Mouse (Mus musculus) testis, postnatal 10 days (tissue): ENCODE data around the gene Dis3l.
"Not testable (repeated sequence)": the region's sequence is repeated elsewhere in the genome, so short reads cannot be mapped to it uniquely, and the experiment has no call there.

Source experiments
- DNase-seq: peaks from one replicate; pipeline ENCODE4 v3.0.0; 2021; ENCODE audit warnings: low spot score

Gene Dis3l

DNA sequence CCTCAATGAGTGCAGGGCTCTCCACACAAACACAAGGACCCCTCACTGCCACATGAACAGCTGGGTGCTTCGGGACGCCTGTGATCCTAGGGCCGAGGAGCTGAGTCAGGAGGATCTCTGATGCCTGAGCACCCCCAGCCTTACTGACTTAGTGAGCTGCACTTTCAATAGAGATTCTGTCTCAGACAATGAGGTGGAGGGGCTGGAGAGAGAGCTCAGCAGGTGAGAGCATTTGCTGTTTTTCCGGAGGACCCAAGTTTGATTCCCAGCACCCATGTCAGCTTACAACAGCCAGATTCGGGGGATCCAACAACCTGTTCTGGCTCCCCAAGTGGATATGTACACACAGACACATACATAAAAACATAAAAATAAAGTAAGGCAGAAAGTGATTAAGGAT is 24.1 kb downstream of the Dis3l start:
- DNase-seq: no peak

DNA sequence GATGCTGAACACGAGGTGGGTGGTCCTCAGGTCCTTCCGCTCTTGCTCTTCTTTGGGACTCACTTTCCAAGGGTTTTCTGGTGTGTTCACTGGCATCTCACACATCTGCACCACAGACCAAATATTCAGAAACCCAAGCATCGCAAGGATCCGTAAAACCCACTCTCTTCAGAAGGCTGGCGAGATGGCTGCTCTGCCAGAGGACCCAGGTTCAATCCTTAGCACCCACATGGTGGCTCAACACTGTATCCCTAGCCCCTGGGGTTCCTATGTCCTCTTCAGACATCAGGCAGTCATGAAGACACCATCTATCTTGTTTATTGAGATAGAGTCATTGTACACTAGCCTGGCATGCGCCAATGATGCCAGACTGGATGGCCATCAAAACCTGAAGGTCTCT is 26.4 kb downstream of the Dis3l start:
- no peak for DNase-seq

DNA sequence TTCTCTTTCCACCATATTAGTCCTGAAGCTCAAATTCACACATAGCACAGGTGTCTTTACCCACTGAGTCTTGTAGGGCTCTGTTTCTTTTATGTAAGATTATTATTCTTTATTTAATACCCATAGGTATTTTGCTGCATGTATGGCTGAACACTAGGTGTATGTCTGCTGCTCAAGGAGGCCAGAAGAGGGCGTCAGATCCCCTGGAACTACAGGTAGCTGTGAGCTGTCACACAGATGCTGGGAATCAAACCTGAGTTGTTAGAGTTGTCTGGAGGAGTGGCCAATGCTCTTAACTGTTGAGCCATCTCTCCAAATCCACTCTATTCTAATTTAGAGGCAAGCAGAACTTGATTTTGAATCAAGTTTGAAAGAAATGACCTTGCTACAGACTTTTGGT is 29.0 kb downstream of the Dis3l start:
- DNase-seq: no peak

DNA sequence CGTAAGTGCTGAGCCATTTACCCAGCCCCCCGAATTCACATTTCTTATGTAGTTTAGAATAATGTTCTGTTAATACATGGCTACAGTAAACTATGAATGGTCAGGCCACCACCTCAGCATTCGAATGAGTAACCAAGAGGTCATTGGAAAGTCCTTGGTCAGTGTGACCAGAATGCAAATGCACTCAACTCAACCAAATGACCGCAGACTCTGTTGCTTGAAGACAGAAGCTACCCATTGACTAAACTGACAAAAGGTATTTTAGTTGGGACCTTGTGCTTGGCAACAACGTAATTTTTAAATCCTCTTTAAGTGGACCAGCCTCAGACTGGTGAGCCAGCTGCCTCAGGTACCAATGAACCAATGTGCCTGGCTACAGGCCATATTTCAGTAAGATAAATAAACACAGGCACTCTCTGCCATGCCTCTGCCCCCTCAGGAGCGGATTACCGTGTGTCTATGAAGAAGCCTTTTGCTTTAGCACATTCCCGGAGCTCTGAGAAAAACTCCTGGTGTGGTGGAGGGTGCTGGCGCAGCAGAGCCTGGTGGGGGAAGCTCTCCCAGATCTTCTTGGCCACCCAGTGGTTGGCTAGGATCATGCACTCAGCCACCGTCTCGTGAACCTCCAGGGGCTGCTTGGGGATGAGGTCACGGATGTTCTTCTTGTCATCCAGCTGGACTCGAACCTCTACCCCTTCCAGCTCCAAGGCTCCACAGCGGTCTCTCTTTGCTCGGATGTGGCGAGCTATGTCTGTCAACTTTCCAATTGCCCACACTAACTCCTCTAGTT is 29.9 kb downstream of the Dis3l start:
- no peak for DNase-seq

DNA sequence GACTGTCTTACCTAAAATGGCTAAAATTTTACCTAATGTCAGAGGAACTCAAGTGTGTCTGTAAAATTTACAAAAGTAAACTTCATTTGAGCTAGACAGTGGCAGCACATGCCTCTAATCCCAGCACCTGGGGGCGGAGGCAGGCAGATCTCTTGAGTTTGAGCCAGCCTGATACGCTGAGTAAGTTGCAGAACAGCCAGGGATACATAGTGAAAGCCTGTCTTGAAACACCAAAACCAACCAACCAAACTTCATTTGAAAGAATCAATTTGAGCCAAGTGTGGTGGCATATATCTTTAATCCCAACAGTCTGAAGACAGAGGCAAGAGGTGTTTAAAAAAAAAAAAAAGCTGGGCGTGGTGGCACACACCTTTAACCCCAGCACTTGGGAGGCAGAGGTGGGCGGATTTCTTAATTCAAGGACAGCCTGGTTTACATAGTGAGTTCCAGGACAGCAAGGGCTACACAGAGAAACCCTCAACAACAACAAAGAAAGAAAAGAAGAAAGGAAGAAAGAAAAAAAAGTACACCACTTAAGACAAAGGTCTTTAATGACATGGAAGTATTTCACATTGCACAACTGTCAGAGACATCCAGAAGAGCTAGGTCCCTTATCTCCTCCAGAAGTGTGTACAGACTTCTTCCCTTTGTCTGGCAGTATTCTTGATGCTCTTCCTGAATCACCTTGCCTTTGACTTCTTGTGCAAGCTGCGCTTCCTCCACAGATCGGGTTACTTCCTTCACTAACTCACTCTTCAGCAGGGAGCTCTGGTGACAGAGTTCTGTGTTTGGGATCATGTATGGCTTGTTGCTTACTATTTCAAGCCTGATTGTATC is 34.4 kb downstream of the Dis3l start:
- DNase-seq: no peak

DNA sequence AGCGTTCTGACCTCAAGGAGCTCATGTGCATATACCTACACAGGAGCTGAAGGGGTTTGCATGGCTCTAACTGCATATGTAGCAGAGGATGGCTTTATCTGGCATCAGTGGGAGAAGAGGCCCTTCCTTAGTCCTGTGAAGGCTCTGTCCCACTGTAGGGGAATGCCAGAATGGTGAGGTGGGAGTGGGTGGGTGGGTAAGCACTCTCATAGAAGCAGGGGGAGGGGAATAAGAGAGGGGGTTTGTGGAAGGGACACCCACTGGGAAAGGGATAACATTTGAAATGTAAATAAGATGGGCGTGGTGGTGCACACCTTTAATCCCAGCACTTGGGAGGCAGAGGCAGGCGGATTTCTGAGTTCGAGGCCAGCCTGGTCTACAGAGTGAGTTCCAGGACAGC is 38.0 kb downstream of the Dis3l start:
- not testable (repeated sequence) for DNase-seq

DNA sequence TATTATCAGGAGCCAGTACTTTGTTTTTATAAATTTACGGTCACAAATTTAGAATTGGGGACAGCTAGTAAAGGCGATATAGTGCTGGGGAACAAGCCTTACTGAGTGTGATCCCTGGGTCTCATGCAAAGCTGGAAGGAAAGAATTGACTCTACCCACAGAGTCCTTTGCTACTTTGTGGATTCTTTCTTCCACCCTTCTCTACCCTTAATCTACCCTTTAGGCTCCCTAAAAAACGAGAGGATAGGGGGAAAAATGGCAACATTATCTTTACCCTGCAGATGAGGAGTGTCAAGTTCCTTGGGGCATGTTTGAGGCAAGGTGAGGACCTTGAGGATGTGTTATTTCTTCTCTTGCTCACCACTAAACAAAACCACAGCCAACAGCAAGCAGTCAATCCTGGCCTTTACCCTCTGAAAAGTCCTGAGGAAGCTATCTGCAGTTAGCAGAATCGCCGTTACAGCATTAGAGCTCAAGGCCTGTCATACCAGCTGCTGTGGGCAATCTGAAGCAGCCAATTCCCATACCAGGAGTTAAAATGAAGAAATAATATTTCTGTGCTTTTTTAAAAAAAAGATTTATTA is 58.6 kb downstream of the Dis3l start:
- no peak for DNase-seq

DNA sequence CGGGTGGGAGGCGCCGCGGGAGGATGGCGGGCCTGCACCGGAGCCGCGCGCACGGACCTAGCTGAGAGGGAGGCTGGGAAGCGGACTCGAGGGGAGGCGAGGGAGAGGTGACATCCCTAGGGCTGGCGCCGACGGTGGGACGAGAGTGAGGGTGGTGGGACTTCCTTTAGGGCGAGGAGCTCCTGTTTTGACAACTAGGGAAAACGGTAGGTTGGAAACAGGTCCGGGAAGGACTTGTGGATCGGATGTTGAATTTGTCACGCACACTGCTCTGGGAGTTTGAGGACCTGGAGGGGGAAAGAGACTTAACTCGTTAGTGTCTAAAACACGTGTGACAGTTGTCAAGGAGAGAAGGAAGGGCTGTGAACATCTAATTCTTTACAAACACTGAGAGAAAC is 59.3 kb downstream of the Dis3l start:
- DNase-seq: no peak

DNA sequence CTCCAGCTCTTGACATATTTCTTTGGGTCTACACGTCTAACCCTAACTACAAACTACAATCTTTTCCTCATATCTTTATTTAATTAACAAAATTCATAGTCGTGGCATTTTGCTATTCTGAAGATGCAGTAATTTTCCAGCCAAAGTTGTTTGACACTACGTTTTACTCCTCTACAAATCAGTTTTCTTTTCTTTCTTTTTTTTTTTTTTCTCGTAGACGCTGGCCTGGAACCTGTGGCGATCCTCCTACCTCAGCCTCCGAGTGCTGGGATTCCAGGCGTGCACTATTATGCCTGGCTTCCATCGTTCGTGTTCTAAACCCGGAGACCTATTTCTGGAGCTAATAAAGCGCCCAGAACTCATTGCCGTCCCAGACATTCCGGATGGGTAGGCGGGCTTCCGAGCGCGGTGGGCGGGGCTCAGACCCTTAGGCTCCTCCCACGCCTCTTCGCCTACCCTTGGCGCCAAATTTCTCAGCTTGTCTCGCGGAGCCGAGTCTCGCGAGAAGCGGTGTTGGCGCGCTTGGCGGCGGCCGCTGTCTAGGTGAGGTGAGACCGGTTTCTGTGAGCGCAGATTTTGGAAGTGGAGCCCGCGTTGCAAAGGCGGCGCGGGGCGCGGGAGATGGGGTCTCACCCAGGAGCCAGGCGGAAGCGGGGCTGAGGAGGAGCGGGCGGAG is 59.8 kb downstream of the Dis3l start, which contains the start of gene Tipin:
Tipin (plus strand) TSS at position 477 of the 676 bp plus-strand sequence.
- DNase-seq: peak; percentile 98

DNA sequence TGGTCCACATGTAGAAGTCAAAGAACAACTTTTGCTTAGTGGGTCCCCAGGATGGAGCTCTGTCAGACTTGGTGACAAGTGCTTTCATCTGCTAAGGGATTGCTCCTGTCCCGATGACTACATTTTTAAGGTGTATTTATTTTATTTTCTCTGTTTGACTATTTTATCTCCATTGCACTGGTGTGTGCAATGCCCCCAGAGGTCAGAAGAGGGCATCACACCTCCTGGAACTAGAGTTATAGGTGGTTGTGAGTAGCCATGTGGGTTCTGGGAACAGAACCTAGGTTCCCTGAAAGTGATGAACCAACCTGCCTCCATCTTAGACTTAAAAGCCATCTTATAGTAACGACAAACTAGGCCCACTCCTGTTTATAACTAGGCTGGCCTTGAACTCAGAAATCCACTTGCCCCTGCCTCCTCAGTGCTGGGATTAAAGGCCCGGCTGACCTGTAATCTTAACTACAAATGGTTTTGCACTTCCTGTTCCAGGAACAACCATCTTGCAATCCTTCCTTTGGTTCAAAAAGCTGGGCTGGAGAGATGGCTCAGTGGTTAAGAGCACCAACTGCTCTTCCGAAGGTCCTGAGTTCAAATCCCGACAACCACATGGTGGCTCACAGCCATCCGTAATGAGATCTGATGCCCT is 62.3 kb downstream of the Dis3l start:
- DNase-seq: no peak

DNA sequence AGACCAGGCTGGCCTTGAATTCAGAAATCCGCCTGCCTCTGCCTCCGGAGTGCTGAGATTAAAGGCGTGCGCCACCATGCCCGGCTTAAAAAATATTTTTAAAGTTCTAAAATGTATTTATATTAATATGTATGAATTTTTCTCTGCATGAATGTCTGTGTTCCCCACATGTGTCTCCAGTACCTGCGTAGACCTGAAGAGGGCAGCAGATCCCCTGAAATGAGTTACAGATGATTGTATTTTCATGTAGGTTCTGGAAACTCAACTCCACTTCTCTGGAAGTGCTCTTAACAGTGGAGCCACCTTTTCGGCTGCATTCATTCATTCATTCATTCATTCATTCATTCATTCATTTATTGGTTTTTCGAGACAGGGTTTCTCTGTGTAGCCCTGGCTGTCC is 63.4 kb downstream of the Dis3l start:
- peak; percentile 81 for DNase-seq

DNA sequence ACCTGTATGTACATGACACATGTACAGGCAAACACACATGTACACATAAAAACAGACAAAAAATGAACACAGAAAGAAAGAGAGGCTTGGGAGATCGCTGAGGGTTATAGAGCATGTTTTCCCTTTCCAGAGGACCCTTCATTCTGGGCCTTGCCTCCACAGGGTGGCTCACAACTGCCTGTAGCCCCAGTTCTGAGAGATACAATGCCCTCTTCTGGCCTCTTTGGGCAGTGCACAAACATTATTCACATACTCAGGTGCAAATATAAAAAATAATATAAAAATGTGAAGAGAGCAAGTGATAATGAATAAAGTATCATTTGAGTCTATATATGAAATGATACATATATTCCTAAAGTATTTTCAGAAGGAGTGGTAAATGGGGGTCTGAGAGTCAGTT is 66.2 kb downstream of the Dis3l start:
- DNase-seq: no peak

DNA sequence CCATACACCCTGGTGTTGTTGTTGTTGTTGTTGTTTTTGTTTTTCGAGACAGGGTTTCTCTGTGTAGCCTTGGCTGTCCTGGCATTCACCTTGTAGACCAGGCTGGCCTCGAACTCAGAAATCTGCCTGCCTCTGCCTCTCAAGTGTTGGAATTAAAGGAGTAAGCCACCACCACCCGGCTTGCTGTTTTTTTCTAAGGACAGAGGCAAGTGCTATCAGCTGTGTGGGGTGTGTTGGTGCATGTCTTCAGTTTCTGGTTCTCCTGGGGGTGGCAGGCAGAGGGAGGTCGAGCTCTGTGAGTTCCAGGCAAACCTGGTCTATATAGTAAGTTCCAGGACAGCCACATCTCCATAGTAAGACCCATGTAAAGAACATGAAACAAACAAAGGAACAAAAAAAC is 66.8 kb downstream of the Dis3l start:
- no peak for DNase-seq

DNA sequence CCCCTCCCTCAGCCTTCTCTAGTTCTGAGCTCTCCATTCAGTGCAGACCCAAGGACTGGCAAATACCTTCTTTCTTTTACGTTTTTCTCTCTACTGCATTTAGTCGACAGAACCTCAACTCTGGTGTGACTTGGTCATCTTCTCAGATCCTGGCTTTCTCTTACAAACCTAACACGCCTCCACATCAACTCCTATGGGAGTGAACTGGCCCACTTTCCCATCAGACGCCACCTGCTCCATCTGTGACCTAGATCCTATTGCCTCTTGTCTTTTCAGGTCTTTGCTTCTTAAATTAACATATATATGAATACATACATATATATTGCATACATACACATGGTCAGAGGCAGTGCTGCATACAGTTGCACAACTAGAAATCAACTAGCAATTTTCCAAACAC is 67.3 kb downstream of the Dis3l start:
- DNase-seq: no peak

DNA sequence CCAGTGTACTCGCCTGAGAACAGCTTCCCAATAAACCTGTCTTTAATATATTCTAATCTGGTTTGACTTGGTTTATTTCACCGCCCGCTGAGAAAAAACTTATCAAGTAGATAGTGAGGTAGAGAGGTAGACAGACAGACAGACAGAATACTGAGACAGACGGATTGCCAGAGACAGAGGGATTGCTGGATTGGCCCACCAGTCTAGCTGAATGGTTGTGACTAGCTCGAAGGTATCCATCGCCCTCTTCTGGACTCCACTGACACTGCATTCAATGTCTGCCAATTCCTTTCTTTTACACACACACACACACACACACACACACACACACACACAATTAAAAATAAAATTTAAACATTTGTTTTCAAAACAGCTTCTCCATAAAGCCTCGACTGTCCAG is 68.5 kb downstream of the Dis3l start:
- DNase-seq: peak; percentile 63

DNA sequence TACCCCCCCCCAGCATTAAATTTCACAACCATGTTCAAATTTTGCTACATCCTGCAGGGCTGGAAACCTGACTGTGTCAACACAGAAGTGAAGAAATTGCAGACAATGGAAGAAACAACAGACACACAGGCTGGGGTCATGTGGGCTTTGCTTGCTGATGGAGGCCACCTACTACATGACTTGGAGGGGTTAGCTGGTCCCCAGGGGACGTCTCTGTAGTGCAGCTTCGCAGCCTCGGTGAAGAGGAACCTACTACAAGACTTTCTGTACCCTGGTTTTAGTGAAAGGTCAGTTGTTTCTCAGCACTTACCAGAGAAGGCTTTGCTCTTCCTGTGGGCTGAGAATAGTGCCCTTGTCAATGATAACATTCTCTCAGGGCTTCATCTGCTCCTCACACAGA is 69.8 kb downstream of the Dis3l start:
- no peak for DNase-seq

DNA sequence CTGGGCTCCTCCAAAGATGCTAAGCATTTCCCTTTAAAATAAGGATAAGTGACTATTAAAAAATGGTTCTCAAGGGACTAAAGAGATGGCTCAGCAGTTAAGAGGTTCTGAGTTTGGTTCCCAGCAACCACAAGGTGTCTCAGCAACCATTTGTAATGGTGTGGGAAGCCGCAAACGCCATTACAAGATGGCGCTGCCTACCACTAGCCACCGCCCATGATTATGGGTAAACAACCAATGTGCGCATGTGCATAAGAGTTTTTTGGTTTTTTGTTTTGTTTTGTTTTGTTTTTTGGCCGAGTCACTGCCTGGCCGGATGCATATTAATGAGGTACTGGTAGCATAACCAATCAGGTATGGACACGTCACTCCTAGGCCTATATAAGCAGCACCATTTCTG is 72.3 kb downstream of the Dis3l start:
- not testable (repeated sequence) for DNase-seq

DNA sequence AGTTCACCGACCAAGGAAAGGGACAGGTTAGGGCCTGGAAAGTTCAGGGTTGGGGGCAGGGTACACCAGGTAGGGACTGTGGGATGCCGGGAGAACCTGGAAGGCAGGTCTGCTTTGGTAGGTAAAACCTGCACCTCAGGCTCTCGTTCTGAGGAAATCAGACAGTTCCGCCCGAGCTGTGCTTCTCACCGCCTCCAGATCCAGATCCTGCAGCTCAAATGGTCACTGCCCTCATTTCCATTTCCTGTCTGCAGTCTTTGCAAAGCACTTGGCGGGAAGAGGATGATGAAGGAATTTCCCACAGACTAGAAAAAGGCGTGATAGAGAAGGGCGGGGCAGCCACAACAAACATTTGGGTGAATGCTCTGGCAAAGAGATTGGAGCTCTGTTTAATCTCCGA is 72.9 kb downstream of the Dis3l start:
- no peak for DNase-seq

DNA sequence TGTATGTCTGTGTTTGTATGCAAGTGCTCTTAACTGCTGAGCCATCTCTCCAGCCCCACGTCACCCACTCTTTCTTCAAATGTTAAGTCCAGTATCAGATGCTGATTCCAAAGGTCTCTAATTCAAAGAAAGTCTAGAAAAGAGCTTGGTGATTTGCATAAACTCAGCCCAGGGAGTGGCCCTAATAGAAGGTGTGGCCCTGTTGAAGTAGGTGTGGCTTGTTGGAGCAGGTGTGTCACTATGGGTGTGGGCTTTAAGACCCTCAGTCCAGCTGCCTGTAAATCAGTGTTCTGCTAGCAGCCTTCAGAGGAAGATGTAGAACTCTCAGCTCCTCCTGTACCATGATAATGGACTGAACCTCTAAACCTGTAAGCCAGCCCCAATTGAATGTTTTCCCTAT is 73.9 kb downstream of the Dis3l start:
- no peak for DNase-seq

DNA sequence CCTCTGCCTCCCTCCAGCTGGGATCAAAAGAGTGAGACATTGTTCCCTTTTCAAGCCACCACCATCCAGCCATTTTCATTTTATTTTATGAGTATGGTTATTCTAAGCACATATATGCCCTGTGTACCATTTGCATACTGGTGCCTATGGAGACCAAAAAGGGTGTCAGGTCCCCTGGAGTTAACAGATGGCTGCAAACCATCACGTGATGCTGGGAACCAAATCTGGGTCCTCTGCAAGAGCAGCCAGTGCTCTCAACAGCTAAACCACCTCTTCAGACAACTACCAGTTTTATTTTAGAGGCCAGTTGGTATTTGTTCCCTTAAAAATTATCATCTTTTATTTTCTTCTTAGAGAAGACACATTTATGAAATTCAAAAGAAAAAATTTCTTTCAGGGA is 76.3 kb downstream of the Dis3l start:
- DNase-seq: no peak

DNA sequence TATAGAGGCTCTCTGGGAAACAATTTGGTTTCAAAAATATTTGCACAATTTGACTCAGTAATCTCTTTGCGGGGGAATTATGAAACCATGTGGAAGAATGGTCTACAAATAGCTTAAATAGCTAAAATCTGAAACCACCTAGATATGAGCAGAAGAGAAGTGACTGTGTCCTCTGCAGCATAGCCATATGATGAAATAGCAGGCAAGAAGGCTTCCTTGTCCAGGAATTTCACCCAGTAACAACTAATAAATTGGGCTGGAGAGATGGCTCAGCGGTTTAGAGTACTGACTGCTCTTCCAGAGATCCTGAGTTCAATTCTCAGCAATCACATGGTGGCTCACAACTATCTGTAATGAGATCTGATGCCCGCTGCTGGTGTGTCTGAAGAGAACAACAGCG is 80.1 kb downstream of the Dis3l start:
- DNase-seq: no peak

DNA sequence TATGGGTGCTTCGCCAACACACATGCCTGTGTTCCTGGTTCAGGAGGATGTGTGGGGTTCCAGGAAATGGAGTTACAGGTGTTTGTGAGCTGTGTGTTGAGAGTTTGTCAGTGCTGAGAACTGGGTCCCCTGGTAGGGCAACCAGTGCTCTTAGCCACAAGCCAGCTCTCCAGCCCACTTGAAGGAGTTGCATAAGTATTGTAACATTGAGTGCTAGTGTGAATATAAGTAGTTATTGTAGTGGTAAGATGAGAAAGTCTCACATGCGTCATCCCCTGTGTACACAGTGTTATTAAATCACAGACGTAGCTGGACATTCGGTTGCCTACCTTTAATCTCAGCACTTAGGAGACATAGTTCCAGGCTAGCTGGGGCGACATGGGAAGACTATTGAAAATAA is 81.2 kb downstream of the Dis3l start:
- DNase-seq: no peak
